Mouse (Mus musculus) CD4-positive helper T cell, adult 2 months (primary cell): ENCODE data around the gene Zfp839.

Source experiments
- DNase-seq: peaks from one replicate; pipeline ENCODE4 v3.0.0-alpha.2; 2012; ENCODE audit warnings: low read depth, missing footprints, low spot score

Zfp839 gene

GRCm38 (mm10) chr12:110875351-110875750 is 25.3 kb downstream of the Zfp839 start:
- DNase-seq = no peak

GRCm38 (mm10) chr12:110882291-110882690 is 32.2 kb downstream of the Zfp839 start:
- DNase-seq = no peak

- DNase-seq = no peak
These were observed 35.2 kb downstream of the Zfp839 start for GRCm38 (mm10) chr12:110885251-110885650.

GRCm38 (mm10) chr12:110888106-110888505 is 38.1 kb downstream of the Zfp839 start:
- DNase-seq = peak; percentile 39

GRCm38 (mm10) chr12:110888606-110889005 is 38.6 kb downstream of the Zfp839 start:
- no peak for DNase-seq

GRCm38 (mm10) chr12:110889036-110890020 is 39.3 kb downstream of the Zfp839 start, which contains the start of the genes Cinp and Tecpr2:
Gene Cinp, minus strand, starts transcription at chr12:110889145.
Gene Tecpr2, plus strand, starts transcription at chr12:110889264.
- peak; percentile 99 for DNase-seq

GRCm38 (mm10) chr12:110891887-110892286 is 41.8 kb downstream of the Zfp839 start:
- DNase-seq = no peak

GRCm38 (mm10) chr12:110902106-110902505 is 52.1 kb downstream of the Zfp839 start:
- DNase-seq = no peak

- DNase-seq = peak; percentile 23
These were observed 53.5 kb downstream of the Zfp839 start for GRCm38 (mm10) chr12:110903536-110903935.

- DNase-seq = no peak
These were observed 57.8 kb downstream of the Zfp839 start for GRCm38 (mm10) chr12:110907845-110908244.

- no peak for DNase-seq
These were observed 59.9 kb downstream of the Zfp839 start for GRCm38 (mm10) chr12:110909962-110910361.

GRCm38 (mm10) chr12:110915761-110916160 is 65.7 kb downstream of the Zfp839 start:
- DNase-seq = no peak
